Mouse (Mus musculus): ENCODE measurements around the gene Pick1. TPM values are rescaled to one million over a fixed set of nuclear protein-coding genes. Genes with fewer than 3 reads are reported as not detected.

The Pick1 gene
- polyA plus RNA-seq, 2 experiments: 3.5 to 12.4 TPM

DNA sequence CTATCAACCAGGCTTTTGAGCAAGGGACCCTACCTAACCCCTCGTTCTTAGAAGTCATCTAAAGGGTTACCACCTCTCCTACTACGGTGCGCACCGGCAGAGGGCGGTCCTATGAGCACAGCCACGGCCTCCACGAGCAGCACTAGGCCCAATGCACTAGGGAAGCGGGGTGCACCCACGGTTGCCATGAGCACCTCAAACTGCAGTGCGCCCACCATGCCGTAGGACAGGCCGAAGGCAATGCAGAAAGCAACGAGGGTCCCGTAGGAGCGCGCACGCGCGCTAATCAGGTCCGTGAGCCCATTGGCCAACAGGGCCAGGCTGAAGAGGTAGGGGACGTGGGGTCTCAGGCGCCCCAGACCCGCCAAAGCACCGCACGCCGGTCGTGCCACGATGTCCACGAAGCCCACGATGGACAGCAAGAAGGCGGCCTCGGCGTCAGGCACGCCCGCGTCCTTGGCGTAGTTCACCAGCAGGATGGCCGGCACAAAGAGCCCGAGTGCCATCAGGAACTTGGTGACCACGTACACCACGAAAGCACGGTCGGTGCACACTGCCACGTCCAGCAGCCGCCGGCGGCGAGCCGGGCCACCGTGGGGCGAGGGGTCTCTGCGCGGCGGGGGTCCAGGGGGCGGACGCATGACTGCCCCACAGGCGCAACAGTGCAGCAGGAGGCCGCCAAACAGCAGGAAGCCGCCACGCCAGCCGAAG lies 23.0 kb downstream of the Pick1 start:
- Histone ChIP-seq H3K4me3 (ENCODE audit: insufficient read depth in 1 of 2, low read depth in 2 of 2, low read length in 2 of 2) (peak overlapping the region in 1 of 2 experiments; percentile 20; a peak in 2 of 4 replicates), H3K4me1 (replicated peaks; ENCODE audit: control insufficient read depth in 2 of 2, insufficient read depth in 2 of 2, low read length in 1 of 2) (no peaks in the 10 kb centered on the region)

DNA sequence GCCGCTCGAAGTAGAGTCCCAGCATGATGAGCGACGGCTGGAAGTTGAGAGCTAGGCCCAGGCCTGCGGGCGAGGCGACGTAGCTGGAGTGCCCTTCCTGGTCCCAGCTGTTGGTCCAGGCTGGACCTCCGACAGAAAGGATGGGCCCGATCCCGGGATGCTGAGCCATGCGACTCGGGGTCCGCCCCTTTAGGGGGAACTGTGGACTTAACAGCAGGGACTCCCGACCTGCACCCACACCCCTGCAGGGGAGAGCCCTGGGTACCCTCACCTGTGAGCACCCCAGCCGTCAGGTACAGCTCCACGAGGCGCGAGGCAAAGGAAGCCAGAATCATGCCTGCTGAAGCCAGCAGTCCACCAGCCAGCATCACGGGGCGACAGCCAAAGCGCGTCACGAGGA lies 23.6 kb downstream of the Pick1 start:
- Histone ChIP-seq H3K4me1 (replicated peaks; ENCODE audit: control insufficient read depth in 2 of 2, insufficient read depth in 2 of 2, low read length in 1 of 2) (no peaks in the 10 kb centered on the region), H3K27ac (no peak overlapping the region), H3K36me3 (replicated peaks; ENCODE audit: control insufficient read depth, insufficient read depth, low read depth) (no peaks in the 10 kb centered on the region), H3K4me2 (ENCODE audit: low read depth) (no peak overlapping the region), H3K9ac (replicated peaks) (no peak overlapping the region), H3K9me3 (ENCODE audit: control insufficient read depth, low read length) (no peaks in the 10 kb centered on the region), H3K27me3 (ENCODE audit: control insufficient read depth, insufficient read depth, low read length) (peaks cover 39% of the 10 kb centered on the region), H3K4me3 (ENCODE audit: insufficient read depth in 1 of 2, low read depth in 2 of 2, low read length in 2 of 2) (no peak overlapping the region)
- 35% methylated on average over 24 of the region's 24 CpGs for WGBS (ENCODE audit: insufficient replicate concordance)
- no peak for TF ChIP-seq EP300 (IDR thresholded peaks at IDR 0.05; ENCODE audit: low read depth)
- TF ChIP-seq CTCF (IDR thresholded peaks at IDR 0.05; ENCODE audit: low read depth): no peak
- DNase-seq (ENCODE audit: low read depth in 3 of 3, low spot score in 3 of 3) (no peak), ATAC-seq (ENCODE audit: insufficient read depth) (no peak)

More for the DNA sequence above, 23.0 kb downstream of the Pick1 start:
- Histone ChIP-seq H3K9me3 (ENCODE audit: control insufficient read depth, low read length) (no peaks in the 10 kb centered on the region), H3K27me3 (ENCODE audit: control insufficient read depth, insufficient read depth, low read length) (peaks cover 39% of the 10 kb centered on the region), H3K4me2 (ENCODE audit: low read depth) (peak overlapping the region; percentile 42), H3K9ac (replicated peaks) (no peak overlapping the region), H3K27ac (no peak overlapping the region), H3K36me3 (replicated peaks; ENCODE audit: control insufficient read depth, insufficient read depth, low read depth) (no peaks in the 10 kb centered on the region)
- DNase-seq (ENCODE audit: low read depth in 3 of 3, low spot score in 3 of 3) (no peak), ATAC-seq (ENCODE audit: insufficient read depth) (no peak)
- TF ChIP-seq CTCF (IDR thresholded peaks at IDR 0.05; ENCODE audit: low read depth) (no peak; the same call in 1 of the 2 replicates), EP300 (IDR thresholded peaks at IDR 0.05; ENCODE audit: low read depth) (no peak)
- 5% methylated on average over 61 of the region's 61 CpGs for WGBS (ENCODE audit: insufficient replicate concordance)

DNA sequence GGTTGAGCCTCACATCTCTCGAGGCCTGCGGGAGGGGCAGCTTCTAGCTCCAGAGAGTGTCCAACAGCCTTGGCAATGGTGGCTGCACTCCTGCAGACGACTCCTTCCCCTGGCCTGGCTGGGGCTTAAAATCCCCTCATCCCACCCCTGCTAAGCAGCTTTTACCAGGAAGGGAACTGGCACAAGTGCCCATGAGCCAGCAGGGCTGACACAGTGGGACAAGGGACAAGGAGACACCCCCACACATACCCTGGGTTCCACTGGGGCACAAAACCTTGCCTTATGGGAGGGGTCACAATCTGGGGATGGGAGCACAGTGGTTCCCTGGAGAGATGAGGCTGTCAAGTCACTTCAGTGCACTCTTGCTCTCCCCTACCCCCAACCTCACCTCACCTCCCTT lies 25.7 kb downstream of the Pick1 start, which contains the start of gene Slc16a8:
TSS of gene Slc16a8 (minus strand) at position 101 of the 400 bp plus-strand sequence.
- 22% methylated on average over 3 of the region's 3 CpGs for WGBS (ENCODE audit: insufficient replicate concordance)
- Histone ChIP-seq H3K4me2 (ENCODE audit: low read depth) (no peak within 1 kb of the TSS), H3K27ac (no peak within 1 kb of the TSS), H3K27me3 (ENCODE audit: control insufficient read depth, insufficient read depth, low read length) (peaks cover 43% of the 10 kb centered on the region), H3K9ac (replicated peaks) (no peak within 1 kb of the TSS), H3K9me3 (ENCODE audit: control insufficient read depth, low read length) (no peaks in the 10 kb centered on the region), H3K4me1 (replicated peaks; ENCODE audit: control insufficient read depth in 2 of 2, insufficient read depth in 2 of 2, low read length in 1 of 2) (no peaks in the 10 kb centered on the region), H3K36me3 (replicated peaks; ENCODE audit: control insufficient read depth, insufficient read depth, low read depth) (no peaks in the 10 kb centered on the region), H3K4me3 (ENCODE audit: insufficient read depth in 1 of 2, low read depth in 2 of 2, low read length in 2 of 2) (no peak within 1 kb of the TSS)
- DNase-seq (ENCODE audit: low read depth in 3 of 3, low spot score in 3 of 3) (no peak), ATAC-seq (ENCODE audit: insufficient read depth) (no peak)
- TF ChIP-seq EP300 (IDR thresholded peaks at IDR 0.05; ENCODE audit: low read depth) (no peak), CTCF (IDR thresholded peaks at IDR 0.05; ENCODE audit: low read depth) (no peak)

DNA sequence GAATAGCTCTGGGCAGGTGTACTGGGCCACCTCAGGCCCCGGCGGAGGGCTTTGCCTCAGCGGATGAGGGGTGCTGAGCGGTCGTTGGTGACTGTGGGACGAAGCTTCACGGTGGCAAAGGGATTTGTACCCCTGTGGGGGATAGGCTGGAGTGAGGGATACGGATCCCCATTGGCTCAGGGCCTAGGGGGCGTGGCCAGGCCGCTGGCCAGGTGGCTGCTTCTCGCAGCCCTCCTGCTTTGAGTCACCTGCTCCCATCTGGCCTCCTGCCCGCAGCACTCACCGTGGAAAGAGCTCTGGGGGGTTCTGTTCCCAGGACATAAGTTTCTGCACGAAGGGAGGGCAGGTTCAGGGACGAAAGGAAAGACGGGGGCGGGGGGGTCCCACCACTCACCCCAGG lies 29.5 kb downstream of the Pick1 start:
- Histone ChIP-seq H3K36me3 (replicated peaks; ENCODE audit: control insufficient read depth, insufficient read depth, low read depth) (no peaks in the 10 kb centered on the region), H3K27ac (no peak overlapping the region), H3K4me1 (replicated peaks; ENCODE audit: control insufficient read depth in 2 of 2, insufficient read depth in 2 of 2, low read length in 1 of 2) (no peaks in the 10 kb centered on the region), H3K4me2 (ENCODE audit: low read depth) (no peak overlapping the region), H3K9me3 (ENCODE audit: control insufficient read depth, low read length) (no peaks in the 10 kb centered on the region), H3K27me3 (ENCODE audit: control insufficient read depth, insufficient read depth, low read length) (peaks cover 50% of the 10 kb centered on the region), H3K9ac (replicated peaks) (no peak overlapping the region), H3K4me3 (ENCODE audit: insufficient read depth in 1 of 2, low read depth in 2 of 2, low read length in 2 of 2) (no peak overlapping the region)
- ATAC-seq (ENCODE audit: insufficient read depth) (no peak), DNase-seq (ENCODE audit: low read depth in 3 of 3, low spot score in 3 of 3) (no peak)
- TF ChIP-seq CTCF (IDR thresholded peaks at IDR 0.05; ENCODE audit: low read depth) (no peak), EP300 (IDR thresholded peaks at IDR 0.05; ENCODE audit: low read depth) (no peak)
- WGBS (ENCODE audit: insufficient replicate concordance): 28% methylated on average over 17 of the region's 17 CpGs

DNA sequence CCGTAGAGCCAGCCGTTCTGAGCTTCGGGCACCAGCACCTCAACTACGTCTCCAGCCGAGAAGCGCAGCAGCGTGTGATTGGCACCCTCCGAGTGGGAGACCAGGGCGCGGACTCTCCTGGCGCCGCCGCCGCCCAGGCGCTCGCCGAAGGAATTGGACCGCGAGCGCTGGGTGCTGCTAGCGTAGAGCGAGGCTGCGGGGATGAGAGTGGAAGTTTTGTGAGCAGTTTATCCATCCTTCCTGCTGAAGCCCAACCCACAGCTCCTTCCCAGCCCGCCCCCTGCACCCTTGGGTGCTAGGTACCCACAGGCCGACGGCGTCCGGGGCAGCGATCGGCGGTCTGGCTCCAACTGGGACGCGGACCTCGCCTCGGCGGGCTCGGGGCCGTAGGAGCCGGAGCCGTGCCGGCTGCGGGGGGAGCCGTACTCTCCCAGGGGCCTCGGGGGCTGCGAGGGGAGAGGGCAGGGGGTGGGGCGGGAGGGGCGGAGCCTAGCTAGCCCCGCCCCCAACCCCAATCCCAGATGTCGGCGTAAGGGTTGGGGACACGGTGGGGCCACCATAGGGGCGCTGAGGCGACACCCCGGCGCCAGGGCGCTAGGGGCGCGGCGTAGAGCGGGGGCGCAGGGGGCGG lies 32.2 kb downstream of the Pick1 start:
- no peaks in the 10 kb centered on the region for H3K4me1 ChIP-seq (replicated peaks; ENCODE audit: control insufficient read depth in 2 of 2, insufficient read depth in 2 of 2, low read length in 1 of 2)
- WGBS (ENCODE audit: insufficient replicate concordance): under 1% methylated on average over 61 of the region's 62 CpGs
- H3K9ac ChIP-seq (replicated peaks): no peak overlapping the region
- H3K27me3 ChIP-seq (ENCODE audit: control insufficient read depth, insufficient read depth, low read length): peaks cover 39% of the 10 kb centered on the region
- ATAC-seq (ENCODE audit: insufficient read depth): no peak
- no peaks in the 10 kb centered on the region for H3K9me3 ChIP-seq (ENCODE audit: control insufficient read depth, low read length)
- no peak for TF ChIP-seq EP300 (IDR thresholded peaks at IDR 0.05; ENCODE audit: low read depth)
- no peak for TF ChIP-seq CTCF (IDR thresholded peaks at IDR 0.05; ENCODE audit: low read depth)
- DNase-seq (ENCODE audit: low read depth in 3 of 3, low spot score in 3 of 3): no peak
- peak overlapping the region; percentile 63 for H3K4me2 ChIP-seq (ENCODE audit: low read depth)
- no peaks in the 10 kb centered on the region for H3K36me3 ChIP-seq (replicated peaks; ENCODE audit: control insufficient read depth, insufficient read depth, low read depth)
- peak overlapping the region; percentile 23 to 47 for H3K4me3 ChIP-seq (ENCODE audit: insufficient read depth in 1 of 2, low read depth in 2 of 2, low read length in 2 of 2)
- no peak overlapping the region for H3K27ac ChIP-seq

Measured in liver, embryonic 14.5 days (tissue).